Mouse (Mus musculus): ENCODE data around the gene Dnmbp.

DNA sequence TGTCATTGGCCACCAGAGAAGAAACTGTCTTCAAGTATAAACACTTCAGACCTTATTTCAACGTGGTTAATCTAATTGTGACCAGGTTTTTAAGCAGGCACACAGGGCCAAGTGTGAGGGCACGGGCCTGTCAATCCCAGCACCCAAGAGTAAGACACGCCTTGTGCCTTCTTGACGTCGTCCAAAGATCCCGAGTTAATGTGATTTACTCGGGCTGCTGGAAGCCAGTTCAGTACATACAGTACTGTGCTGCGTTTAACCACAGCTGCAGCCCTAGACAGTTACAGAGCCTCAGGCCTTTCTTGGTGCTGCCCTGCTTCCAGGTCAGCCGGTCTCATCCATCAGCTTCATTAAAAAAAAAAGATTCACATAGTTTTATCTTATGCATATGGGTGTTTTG, 24.6 kb downstream of the Dnmbp start:
- TF ChIP-seq CTCF (IDR thresholded peaks at IDR 0.05; ENCODE audit: low read depth, low read length): no peak
- no peak for TF ChIP-seq GATA1 (IDR thresholded peaks at IDR 0.05; ENCODE audit: borderline replicate concordance, low read length)
- TF ChIP-seq TAL1 (conservative IDR thresholded peaks at IDR 0.05; ENCODE audit: low read depth, low read length): no peak
- TF ChIP-seq POLR2AphosphoS5 (IDR thresholded peaks at IDR 0.05; ENCODE audit: insufficient replicate concordance, low read depth, low read length): no peak

Data from G1E (cell line).